Mouse (Mus musculus) lung, postnatal 0 days (tissue): ENCODE results near the gene 4930595D18Rik. TPM values are rescaled to one million over a fixed set of nuclear protein-coding genes. Genes with fewer than 3 reads are reported as not detected.

Experiments
- ATAC-seq: fragments of 200-750 bp; cut with Nextera tagmentation; 2 replicates; pipeline ENCODE4 v1.8.0; 2017; ENCODE audit warnings: moderate library complexity
- DNase-seq: peaks from one replicate; pipeline ENCODE4 v3.0.0-alpha.2; 2016; ENCODE audit warnings: low spot score
- H3K27ac ChIP-seq: fragments of 300-500 bp; sonication (generic); 2 replicates; pipeline ENCODE4 v1.5.1; 2014; ENCODE audit warnings: antibody characterized with exemption, mild to moderate bottlenecking, low read length, mixed read lengths
- H3K27me3 ChIP-seq: fragments of 300-500 bp; sonication (generic); replicated peaks from 2 replicates; pipeline ENCODE4 v1.6.1; 2014; ENCODE audit warnings: low read length, mixed read lengths; ENCODE audit not compliant: insufficient read depth
- H3K36me3 ChIP-seq: fragments of 300-500 bp; sonication (generic); 2 replicates; pipeline ENCODE4 v1.6.1; 2014; ENCODE audit warnings: low read length, mixed read lengths; ENCODE audit not compliant: insufficient read depth
- H3K4me1 ChIP-seq: fragments of 300-500 bp; sonication (generic); 2 replicates; pipeline ENCODE4 v1.6.1; 2014; ENCODE audit warnings: antibody characterized with exemption, low read depth, low read length, mixed read lengths; ENCODE audit not compliant: insufficient read depth
- H3K4me2 ChIP-seq: fragments of 300-500 bp; sonication (generic); replicated peaks from 2 replicates; pipeline ENCODE4 v1.6.1; 2014; ENCODE audit warnings: low read depth, mild to moderate bottlenecking, low read length, moderate library complexity, mixed read lengths
- H3K4me3 ChIP-seq: fragments of 300-500 bp; sonication (generic); 2 replicates; pipeline ENCODE4 v1.5.1; 2014; ENCODE audit warnings: low read depth, low read length
- H3K9ac ChIP-seq: fragments of 300-500 bp; sonication (generic); replicated peaks from 2 replicates; pipeline ENCODE4 v1.6.1; 2014; ENCODE audit warnings: low read depth, mild to moderate bottlenecking
- H3K9me3 ChIP-seq: fragments of 300-500 bp; sonication (generic); 2 replicates; pipeline ENCODE4 v1.6.1; 2016; ENCODE audit warnings: low read length, mixed read lengths
- CTCF ChIP-seq: IDR thresholded peaks from 2 replicates; pipeline ENCODE4 v1.5.1; 2016; ENCODE audit warnings: antibody characterized with exemption, mild to moderate bottlenecking
- EP300 ChIP-seq: IDR thresholded peaks from 2 replicates; pipeline ENCODE4 v1.6.1; 2016; ENCODE audit warnings: antibody characterized with exemption, mild to moderate bottlenecking, control low read depth
- WGBS: fragments of 180-500 bp; shearing (Covaris S2); extraction: QIAGEN DNeasy Blood & Tissue Kit; methylation state at CpG from one replicate; pipeline ENCODE4 v1.1.7; 2014; 5-methylcytosine and 5-hydroxymethylcytosine counted together
- polyA plus RNA-seq: library from polyadenylated mRNA; unstranded; fragments of >200 nt; fragmentation: Nextera tagmentation; extraction: Ambion mirVana; gene quantifications from 2 replicates; pipeline ENCODE4 v1.2.1, GENCODE M21; 2015

4930595D18Rik gene
- polyA plus RNA-seq, 1 experiment from 2014 or later = not detected

DNA sequence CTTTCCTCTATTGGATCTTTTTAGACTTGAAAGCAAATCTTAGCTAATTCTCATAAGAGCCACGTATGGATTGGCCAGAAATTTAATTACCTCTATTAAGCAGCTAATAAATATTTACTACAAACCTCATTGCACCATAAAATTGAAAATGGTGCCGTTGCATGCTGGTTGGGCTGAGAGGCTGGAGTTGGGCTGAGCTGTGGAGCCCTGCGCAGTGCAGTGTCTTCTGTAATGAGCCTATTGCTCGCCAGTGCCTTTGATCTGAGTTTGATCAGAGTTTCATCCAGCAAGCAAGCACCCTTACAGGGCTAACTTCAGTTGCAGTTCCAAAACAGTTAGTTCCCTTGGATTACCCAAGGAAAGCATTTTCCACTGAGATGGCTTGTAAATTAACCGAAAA lies 30.3 kb downstream of the 4930595D18Rik start:
- H3K9me3 ChIP-seq = no peaks in the 10 kb centered on the region
- WGBS = 65% methylated on average over 5 of the region's 5 CpGs
- H3K27ac ChIP-seq = no peak overlapping the region
- H3K4me2 ChIP-seq = no peak overlapping the region
- ATAC-seq = no peak
- no peaks in the 10 kb centered on the region for H3K27me3 ChIP-seq
- H3K36me3 ChIP-seq = no peaks in the 10 kb centered on the region
- TF ChIP-seq EP300 (no peak), CTCF (no peak)
- no peaks in the 10 kb centered on the region; the same call in 1 of the 2 replicates for H3K4me1 ChIP-seq
- DNase-seq = no peak
- no peak overlapping the region for H3K4me3 ChIP-seq
- no peak overlapping the region for H3K9ac ChIP-seq

DNA sequence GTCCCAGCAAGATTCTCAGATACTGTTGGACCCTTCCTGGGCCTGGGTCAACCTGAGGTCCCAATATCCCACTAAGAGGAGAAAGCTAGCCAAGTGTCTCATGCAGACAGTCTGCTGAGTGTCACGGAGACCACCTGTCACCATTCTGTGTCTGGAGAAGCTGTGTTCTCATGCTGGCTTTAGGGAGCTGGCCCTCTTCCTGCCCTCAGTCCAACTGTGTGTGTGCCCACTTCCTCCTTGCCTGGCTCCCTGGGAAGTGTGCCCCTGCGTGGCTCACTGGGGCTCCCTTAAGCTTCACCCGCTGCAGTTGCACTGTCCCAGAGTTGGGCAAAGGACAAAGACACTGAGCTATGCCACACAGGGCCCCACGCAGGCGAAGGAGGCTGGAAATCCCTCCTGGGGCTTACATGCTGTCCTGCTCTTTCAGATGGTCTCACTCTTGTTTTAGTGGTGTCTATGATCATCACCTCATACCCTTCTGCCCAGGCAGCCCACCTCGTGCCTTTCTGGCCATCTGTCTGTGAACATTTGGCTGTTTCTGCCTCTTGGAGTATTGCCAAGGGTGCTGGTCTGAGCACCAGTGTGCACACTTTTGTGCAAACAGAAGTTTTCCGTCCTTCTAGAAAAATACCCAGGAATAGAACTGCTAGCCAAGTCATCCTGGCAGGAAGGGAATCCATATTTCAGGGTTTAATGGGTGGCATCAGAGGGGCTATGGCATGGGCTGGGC lies 31.1 kb downstream of the 4930595D18Rik start:
- no peak for ATAC-seq
- Histone ChIP-seq H3K9me3 (no peaks in the 10 kb centered on the region), H3K4me1 (no peaks in the 10 kb centered on the region; the same call in 1 of the 2 replicates), H3K27ac (no peak overlapping the region), H3K4me2 (no peak overlapping the region), H3K4me3 (no peak overlapping the region), H3K9ac (no peak overlapping the region), H3K27me3 (no peaks in the 10 kb centered on the region), H3K36me3 (no peaks in the 10 kb centered on the region)
- peak; percentile 12 for DNase-seq
- WGBS = 57% methylated on average over 7 of the region's 7 CpGs
- TF ChIP-seq EP300 (no peak), CTCF (no peak)

DNA sequence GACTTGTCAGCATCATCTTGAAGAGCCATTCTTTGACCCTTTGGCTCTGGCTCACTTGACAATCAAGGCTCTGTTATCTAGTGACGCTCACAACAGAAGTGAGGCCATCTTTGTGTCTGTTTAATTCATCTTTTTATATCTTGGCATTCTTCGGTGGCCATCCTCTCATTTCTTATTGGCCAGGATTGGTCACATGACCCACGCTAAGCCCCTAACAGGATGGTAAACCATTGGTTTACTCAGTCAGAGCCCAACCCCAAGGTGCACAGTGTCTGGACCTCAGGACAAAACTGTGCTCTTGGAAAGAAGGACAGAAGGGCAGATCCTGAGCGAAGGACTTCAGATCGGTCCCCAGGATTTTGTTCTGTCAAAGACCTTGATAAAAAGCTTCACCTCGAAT lies 31.7 kb downstream of the 4930595D18Rik start:
- no peak for DNase-seq
- Histone ChIP-seq H3K27ac (no peak overlapping the region), H3K4me2 (no peak overlapping the region), H3K9ac (no peak overlapping the region), H3K27me3 (no peaks in the 10 kb centered on the region), H3K4me3 (no peak overlapping the region), H3K9me3 (no peaks in the 10 kb centered on the region), H3K36me3 (no peaks in the 10 kb centered on the region), H3K4me1 (no peaks in the 10 kb centered on the region; the same call in 1 of the 2 replicates)
- TF ChIP-seq CTCF (no peak), EP300 (no peak)
- WGBS = 86% methylated on average over 6 of the region's 6 CpGs
- no peak for ATAC-seq

DNA sequence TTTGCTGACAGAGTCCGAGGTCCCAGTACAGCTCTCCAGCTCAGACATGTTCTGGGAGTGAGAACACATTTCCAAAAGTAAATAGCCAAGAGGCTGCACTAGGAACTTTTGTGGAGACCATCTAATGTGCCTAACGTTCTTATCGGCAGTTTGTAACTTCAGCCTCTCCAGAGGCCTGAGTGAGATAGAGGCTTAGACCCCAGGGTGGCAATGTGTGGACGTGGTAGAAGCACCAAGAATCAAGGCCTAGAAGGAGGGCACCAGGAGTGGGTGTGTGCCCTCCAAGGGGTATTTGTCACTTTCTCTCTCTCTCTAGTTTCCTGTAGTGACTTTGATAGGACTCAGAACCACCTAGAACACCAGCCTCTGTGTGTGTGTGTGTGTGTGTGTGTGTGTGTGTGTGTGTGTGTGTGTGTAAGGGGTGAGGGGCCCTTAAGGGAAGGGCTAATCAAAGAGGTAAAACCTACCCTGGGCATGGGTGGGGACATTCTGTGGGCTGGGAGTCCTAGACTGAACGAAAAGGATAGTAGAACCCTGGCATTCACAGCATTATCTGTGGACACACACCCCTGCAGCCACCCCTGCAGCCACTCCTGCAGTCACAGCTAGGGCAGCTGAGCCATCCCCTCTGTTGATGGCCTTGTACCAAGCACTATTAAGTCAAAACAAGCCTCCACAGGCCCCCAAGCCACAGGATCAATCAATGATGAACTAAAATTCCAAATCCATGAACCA lies 32.7 kb downstream of the 4930595D18Rik start:
- DNase-seq (no peak), ATAC-seq (no peak)
- no peaks in the 10 kb centered on the region; the same call in 1 of the 2 replicates for H3K4me1 ChIP-seq
- H3K9me3 ChIP-seq = no peaks in the 10 kb centered on the region
- H3K4me2 ChIP-seq = no peak overlapping the region
- no peaks in the 10 kb centered on the region for H3K27me3 ChIP-seq
- no peak for TF ChIP-seq EP300
- TF ChIP-seq CTCF = no peak
- WGBS = 74% methylated on average over 4 of the region's 5 CpGs
- no peak overlapping the region for H3K9ac ChIP-seq
- H3K36me3 ChIP-seq = no peaks in the 10 kb centered on the region
- H3K27ac ChIP-seq = no peak overlapping the region
- no peak overlapping the region for H3K4me3 ChIP-seq

DNA sequence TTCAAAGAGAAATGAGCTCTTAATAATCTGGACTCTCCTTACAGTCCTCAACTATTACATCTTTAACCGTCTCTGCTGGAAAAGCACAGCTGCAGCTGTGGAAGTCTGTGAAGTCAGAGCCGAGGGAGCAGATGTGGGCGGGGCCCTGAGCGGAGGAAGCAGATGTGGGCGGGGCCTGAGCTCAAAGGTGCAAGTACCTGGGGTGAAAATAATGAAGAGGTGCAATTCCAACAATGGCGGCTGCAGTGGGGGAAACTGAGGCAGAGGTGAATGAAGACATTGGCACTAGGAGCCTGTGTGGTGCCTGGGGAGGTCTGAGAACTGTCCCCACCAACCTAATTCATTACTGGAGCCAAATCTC lies 34.1 kb downstream of the 4930595D18Rik start:
- H3K4me1 ChIP-seq = no peaks in the 10 kb centered on the region; the same call in 1 of the 2 replicates
- H3K4me3 ChIP-seq = no peak overlapping the region
- WGBS = 3% methylated on average over 6 of the region's 6 CpGs
- TF ChIP-seq CTCF (no peak), EP300 (no peak)
- H3K27ac ChIP-seq = no peak overlapping the region
- H3K36me3 ChIP-seq = no peaks in the 10 kb centered on the region
- no peak overlapping the region for H3K4me2 ChIP-seq
- no peak overlapping the region for H3K9ac ChIP-seq
- peak; percentile 59; the same call in 1 of the 2 replicates for ATAC-seq
- peak; percentile 53 for DNase-seq
- H3K9me3 ChIP-seq = no peaks in the 10 kb centered on the region
- no peaks in the 10 kb centered on the region for H3K27me3 ChIP-seq

DNA sequence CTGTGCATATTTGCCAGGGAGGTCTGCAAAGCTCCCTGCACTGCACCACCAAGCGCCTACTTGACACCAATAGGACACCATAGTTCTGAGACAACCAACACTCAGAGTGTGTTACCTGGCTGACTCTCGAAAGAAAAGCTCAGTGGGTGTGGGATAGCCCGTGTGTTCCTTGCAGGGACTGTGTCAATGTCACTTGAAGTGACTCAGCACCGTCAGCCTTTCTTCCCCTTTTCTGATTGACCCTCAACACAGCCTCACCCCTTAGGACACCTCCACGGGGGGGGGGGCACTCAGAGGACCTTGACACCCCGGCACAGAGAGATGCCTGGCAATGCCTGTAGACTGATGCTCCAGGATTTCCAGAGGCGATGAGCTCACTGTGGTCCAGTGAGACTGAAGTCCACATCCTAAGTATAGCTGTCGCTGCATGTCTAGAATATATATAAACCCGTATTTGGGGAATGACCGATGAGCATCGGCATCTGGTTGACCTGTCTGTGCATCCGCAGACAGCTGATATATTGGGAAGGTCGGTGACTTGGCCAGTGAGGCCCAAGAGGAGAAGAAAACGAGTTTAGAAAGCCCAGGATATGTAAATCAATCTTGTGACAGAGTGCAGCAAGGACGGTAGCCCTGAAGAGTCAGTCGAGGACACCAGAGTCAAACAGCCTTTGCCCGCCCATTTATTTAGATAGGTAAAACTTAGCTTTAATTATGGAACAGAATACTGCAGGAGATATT lies 34.6 kb downstream of the 4930595D18Rik start:
- peak; percentile 8 for DNase-seq
- H3K9me3 ChIP-seq = no peaks in the 10 kb centered on the region
- H3K4me1 ChIP-seq = no peaks in the 10 kb centered on the region; the same call in 1 of the 2 replicates
- no peak overlapping the region for H3K9ac ChIP-seq
- no peaks in the 10 kb centered on the region for H3K27me3 ChIP-seq
- no peak; the same call in 1 of the 2 replicates for ATAC-seq
- H3K4me2 ChIP-seq = no peak overlapping the region
- H3K36me3 ChIP-seq = no peaks in the 10 kb centered on the region
- WGBS = 51% methylated on average over 17 of the region's 17 CpGs
- H3K27ac ChIP-seq = no peak overlapping the region
- TF ChIP-seq EP300 (no peak), CTCF (no peak)
- H3K4me3 ChIP-seq = no peak overlapping the region
